Mouse (Mus musculus): ENCODE measurements around the gene Pakap.

DNA sequence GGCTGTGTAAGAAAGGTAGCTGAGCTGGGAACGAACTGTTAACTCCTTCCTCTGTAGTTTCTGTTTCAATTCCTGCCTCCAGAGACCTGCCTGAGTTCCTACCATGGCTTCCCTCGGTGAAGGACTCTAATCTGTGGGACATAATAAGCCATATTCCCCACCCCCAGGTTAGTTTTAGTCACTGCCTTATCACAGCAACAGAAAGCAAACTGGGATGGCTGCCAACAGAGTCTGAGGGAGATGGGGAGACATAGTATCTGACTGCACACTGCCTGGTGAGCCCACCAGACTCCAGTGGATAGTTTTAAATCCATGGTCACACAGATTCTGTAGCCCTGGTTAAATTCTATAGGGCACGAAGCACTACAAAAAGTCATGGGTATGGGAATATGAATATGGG, 165.5 kb downstream of the Pakap start:
- TF ChIP-seq TAL1 (IDR thresholded peaks at IDR 0.05; ENCODE audit: low read length) = no peak
- no peak for TF ChIP-seq GATA1 (IDR thresholded peaks at IDR 0.05; ENCODE audit: low read length)

Data from erythroblast, embryonic 14.5 days (primary cell).